8 mouse cellular contexts compared by ENCODE assay signal in genomic region chr8:46551029-46551428, GRCm38 (mm10). TPM values are rescaled to one million over a fixed set of nuclear protein-coding genes. Genes with fewer than 3 reads are reported as not detected.
DNase-seq lines count a peak whose midpoint lies in the region; ATAC-seq lines count a peak whose summit lies in the region.

No protein-coding gene starts in this region.

- no peak overlapping the region for H3K27ac ChIP-seq in kidney, embryonic 14.5 days (ENCODE audit: low read depth, low read length)
- peak overlapping the region; percentile 81 for H3K27ac ChIP-seq in forebrain, embryonic 10.5 days
- H3K27ac ChIP-seq in limb, embryonic 12.5 days: no peak overlapping the region
- no peak overlapping the region for H3K27ac ChIP-seq in stomach, embryonic 15.5 days

- H3K4me3 ChIP-seq in kidney, embryonic 14.5 days (ENCODE audit: low read length): peak overlapping the region; percentile 79
- H3K4me3 ChIP-seq in forebrain, embryonic 10.5 days: peak overlapping the region; percentile 85
- peak overlapping the region; percentile 69 for H3K4me3 ChIP-seq in limb, embryonic 12.5 days (replicated peaks)
- H3K4me3 ChIP-seq in stomach, embryonic 15.5 days (replicated peaks): peak overlapping the region; percentile 81; the same call in 1 of the 2 replicates

- H3K27me3 ChIP-seq in kidney, embryonic 14.5 days (ENCODE audit: control insufficient read depth, insufficient read depth, low read length): no peaks in the 10 kb centered on the region
- H3K27me3 ChIP-seq in forebrain, embryonic 10.5 days (ENCODE audit: poor library complexity, severe bottlenecking): no peaks in the 10 kb centered on the region
- H3K27me3 ChIP-seq in limb, embryonic 12.5 days: no peaks in the 10 kb centered on the region
- no peaks in the 10 kb centered on the region for H3K27me3 ChIP-seq in stomach, embryonic 15.5 days (replicated peaks)

- peak overlapping the region; percentile 53 for H3K4me2 ChIP-seq in kidney, embryonic 14.5 days (replicated peaks; ENCODE audit: low read depth, low read length)
- peak overlapping the region; percentile 62 for H3K4me2 ChIP-seq in limb, embryonic 12.5 days
- H3K4me2 ChIP-seq in stomach, embryonic 15.5 days: peak overlapping the region; percentile 56

- H3K9ac ChIP-seq in kidney, embryonic 14.5 days (ENCODE audit: low read depth, low read length): no peak overlapping the region
- H3K9ac ChIP-seq in limb, embryonic 12.5 days (replicated peaks): no peak overlapping the region
- H3K9ac ChIP-seq in stomach, embryonic 15.5 days: no peak overlapping the region

- DNase-seq in kidney, postnatal 4 days: no peak
- peak; percentile 66 for DNase-seq in MN1 (ENCODE audit: low spot score)
- no peak for DNase-seq in forebrain, embryonic 10.5 days (ENCODE audit: extremely low spot score, low spot score)
- no peak for DNase-seq in embryo, embryonic 10.5 days (ENCODE audit: low spot score)
- no peak for DNase-seq in urinary bladder, postnatal 36 days (ENCODE audit: low spot score in 2 of 2)

- peaks cover 10% of the 10 kb centered on the region for H3K4me1 ChIP-seq in kidney, embryonic 14.5 days (ENCODE audit: control insufficient read depth, insufficient read depth, low read length)
- peaks cover 20% of the 10 kb centered on the region for H3K4me1 ChIP-seq in forebrain, embryonic 10.5 days
- peaks cover 12% of the 10 kb centered on the region for H3K4me1 ChIP-seq in limb, embryonic 12.5 days (replicated peaks)
- H3K4me1 ChIP-seq in stomach, embryonic 15.5 days: peaks cover 5% of the 10 kb centered on the region; the same call in 1 of the 2 replicates

- ATAC-seq in kidney, embryonic 14.5 days (ENCODE audit: low FRiP score, low TSS enrichment): no peak
- ATAC-seq in limb, embryonic 12.5 days (ENCODE audit: insufficient number of reproducible peaks, insufficient read depth, low FRiP score, low TSS enrichment, low read depth): no peak
- ATAC-seq in stomach, embryonic 15.5 days (ENCODE audit: insufficient read depth, low FRiP score, low read depth): no peak

- H3K36me3 ChIP-seq in kidney, embryonic 14.5 days (ENCODE audit: control insufficient read depth, insufficient read depth, low read length): peaks cover 7% of the 10 kb centered on the region; the same call in 1 of the 2 replicates
- H3K36me3 ChIP-seq in forebrain, embryonic 10.5 days (replicated peaks): peaks cover 13% of the 10 kb centered on the region
- H3K36me3 ChIP-seq in limb, embryonic 12.5 days: peaks cover 4% of the 10 kb centered on the region
- no peaks in the 10 kb centered on the region for H3K36me3 ChIP-seq in stomach, embryonic 15.5 days

- no peaks in the 10 kb centered on the region for H3K9me3 ChIP-seq in kidney, embryonic 14.5 days (ENCODE audit: control insufficient read depth, low read length)
- H3K9me3 ChIP-seq in forebrain, embryonic 10.5 days: no peaks in the 10 kb centered on the region
- no peaks in the 10 kb centered on the region for H3K9me3 ChIP-seq in limb, embryonic 12.5 days
- no peaks in the 10 kb centered on the region for H3K9me3 ChIP-seq in stomach, embryonic 15.5 days

- 53% methylated on average over 4 of the region's 4 CpGs for WGBS in kidney, embryonic 14.5 days
- WGBS in forebrain, embryonic 10.5 days: 54% methylated on average over 4 of the region's 4 CpGs
- 55% methylated on average over 4 of the region's 4 CpGs for WGBS in limb, embryonic 12.5 days
- 25% methylated on average over 4 of the region's 4 CpGs for WGBS in stomach, embryonic 15.5 days

RNA-seq across cellular contexts. Expression of gene Cenpu, which starts 0.8 kb away (rescaled TPM):
- 19.4 and 24.5 TPM in 2 replicates for polyA plus RNA-seq in kidney, embryonic 14.5 days (2014; fragmentation: Nextera tagmentation; extraction: Ambion mirVana)
- 34.2 and 34.9 TPM in 2 replicates for polyA plus RNA-seq in forebrain, embryonic 10.5 days (2016; fragmentation: Nextera tagmentation; extraction: Ambion mirVana)
- polyA plus RNA-seq in limb, embryonic 12.5 days (2016; fragmentation: Nextera tagmentation; extraction: Ambion mirVana): 23.1 and 23.9 TPM in 2 replicates
- polyA plus RNA-seq in stomach, embryonic 15.5 days (2015; fragmentation: Nextera tagmentation; extraction: Ambion mirVana): 14.4 and 16.3 TPM in 2 replicates
